Mouse (Mus musculus): Measurements from ENCODE around the gene Fat3. TPM values are rescaled to one million over a fixed set of nuclear protein-coding genes. Genes with fewer than 3 reads are reported as not detected.

The Fat3 gene
- total RNA-seq, 2 experiments from 2014 or later, result not detected

- no peak for ATAC-seq (replicated peaks; ENCODE audit: poor library complexity)
Measured at GRCm38 (mm10) chr9:16046686-16047085, 454.4 kb downstream of the Fat3 start.

- ATAC-seq (replicated peaks; ENCODE audit: poor library complexity), result no peak
Measured at GRCm38 (mm10) chr9:16037375-16037774, 463.7 kb downstream of the Fat3 start.

- ATAC-seq (replicated peaks; ENCODE audit: poor library complexity), result no peak
Measured at GRCm38 (mm10) chr9:16036346-16036745, 464.7 kb downstream of the Fat3 start.

- no peak for ATAC-seq (replicated peaks; ENCODE audit: poor library complexity)
Measured at GRCm38 (mm10) chr9:16029715-16030285, 471.3 kb downstream of the Fat3 start.

- ATAC-seq (replicated peaks; ENCODE audit: poor library complexity), result no peak
Measured at GRCm38 (mm10) chr9:16029066-16029465, 472.0 kb downstream of the Fat3 start.

GRCm38 (mm10) chr9:16028394-16028911, 472.6 kb downstream of the Fat3 start:
- ATAC-seq (replicated peaks; ENCODE audit: poor library complexity), result no peak

GRCm38 (mm10) chr9:16026054-16026453, 475.0 kb downstream of the Fat3 start:
- no peak for ATAC-seq (replicated peaks; ENCODE audit: poor library complexity)

- ATAC-seq (replicated peaks; ENCODE audit: poor library complexity), result no peak
Measured at GRCm38 (mm10) chr9:16024706-16025105, 476.4 kb downstream of the Fat3 start.

- no peak for ATAC-seq (replicated peaks; ENCODE audit: poor library complexity)
Measured at GRCm38 (mm10) chr9:16014115-16014514, 487.0 kb downstream of the Fat3 start.

GRCm38 (mm10) chr9:16011382-16011781, 489.7 kb downstream of the Fat3 start:
- no peak for ATAC-seq (replicated peaks; ENCODE audit: poor library complexity)

GRCm38 (mm10) chr9:16007516-16007915, 493.6 kb downstream of the Fat3 start:
- ATAC-seq (replicated peaks; ENCODE audit: poor library complexity), result no peak

- no peak for ATAC-seq (replicated peaks; ENCODE audit: poor library complexity)
Measured at GRCm38 (mm10) chr9:16002991-16003390, 498.1 kb downstream of the Fat3 start.

- ATAC-seq (replicated peaks; ENCODE audit: poor library complexity), result no peak
Measured at GRCm38 (mm10) chr9:15994762-15995161, 506.3 kb downstream of the Fat3 start.

- no peak for ATAC-seq (replicated peaks; ENCODE audit: poor library complexity)
Measured at GRCm38 (mm10) chr9:15994177-15994576, 506.9 kb downstream of the Fat3 start.

- ATAC-seq (replicated peaks; ENCODE audit: poor library complexity), result no peak
Measured at GRCm38 (mm10) chr9:15992158-15992846, 508.8 kb downstream of the Fat3 start.

GRCm38 (mm10) chr9:15978317-15978716, 522.8 kb downstream of the Fat3 start:
- no peak for ATAC-seq (replicated peaks; ENCODE audit: poor library complexity)

- no peak for ATAC-seq (replicated peaks; ENCODE audit: poor library complexity)
Measured at GRCm38 (mm10) chr9:15976959-15977663, 524.0 kb downstream of the Fat3 start.

- ATAC-seq (replicated peaks; ENCODE audit: poor library complexity), result no peak
Measured at GRCm38 (mm10) chr9:15975999-15976398, 525.1 kb downstream of the Fat3 start.

GRCm38 (mm10) chr9:15972201-15972600, 528.9 kb downstream of the Fat3 start:
- no peak for ATAC-seq (replicated peaks; ENCODE audit: poor library complexity)

- no peak for ATAC-seq (replicated peaks; ENCODE audit: poor library complexity)
Measured at GRCm38 (mm10) chr9:15971393-15971792, 529.7 kb downstream of the Fat3 start.

GRCm38 (mm10) chr9:15964198-15964597, 536.9 kb downstream of the Fat3 start:
- ATAC-seq (replicated peaks; ENCODE audit: poor library complexity), result no peak

GRCm38 (mm10) chr9:15962886-15963285, 538.2 kb downstream of the Fat3 start:
- no peak for ATAC-seq (replicated peaks; ENCODE audit: poor library complexity)
